Mouse (Mus musculus) thymus, postnatal 4 days (tissue): ENCODE results near the gene Dnah10.

Experiments used
- DNase-seq: peaks from one replicate; pipeline ENCODE4 v3.0.0; 2021

Dnah10 gene

DNA sequence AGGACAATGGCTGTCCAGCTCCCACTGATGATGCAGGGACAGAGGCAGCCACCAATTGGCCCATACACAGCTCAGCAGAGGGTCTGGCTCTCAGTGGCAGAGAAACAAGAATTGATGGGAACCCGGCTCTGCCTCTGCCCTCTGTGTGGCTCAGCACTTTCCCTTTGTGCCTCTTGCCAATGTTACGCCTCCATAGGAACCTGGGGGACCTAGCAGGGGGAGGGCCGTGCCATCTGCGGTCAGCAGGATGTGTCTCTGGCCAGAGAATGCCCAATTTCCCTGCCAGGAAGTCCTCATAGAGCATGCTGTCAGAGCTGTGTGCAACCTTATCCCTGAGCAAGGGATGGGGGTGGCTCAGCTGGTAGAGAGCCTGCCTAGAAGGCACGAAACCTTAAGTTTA, 89.9 kb downstream of the Dnah10 start:
- no peak for DNase-seq

DNA sequence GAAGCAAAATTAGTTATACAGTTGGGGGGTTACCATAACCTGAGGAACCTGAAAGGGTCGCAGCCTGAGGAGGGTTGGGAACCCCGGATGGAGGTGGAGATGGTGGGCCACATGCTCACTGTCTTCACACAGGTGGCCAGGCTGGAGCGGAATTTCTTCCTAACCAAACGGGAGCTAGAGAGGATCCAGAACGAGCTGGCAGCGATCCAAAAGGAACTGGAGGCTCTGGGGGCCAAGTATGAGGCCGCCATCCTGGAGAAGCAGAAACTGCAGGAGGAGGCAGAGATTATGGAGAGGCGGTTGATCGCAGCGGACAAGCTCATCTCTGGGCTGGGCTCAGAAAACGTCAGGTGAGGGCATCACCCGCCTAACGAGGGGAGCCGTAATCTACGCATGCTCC, 92.2 kb downstream of the Dnah10 start:
- DNase-seq = no peak

DNA sequence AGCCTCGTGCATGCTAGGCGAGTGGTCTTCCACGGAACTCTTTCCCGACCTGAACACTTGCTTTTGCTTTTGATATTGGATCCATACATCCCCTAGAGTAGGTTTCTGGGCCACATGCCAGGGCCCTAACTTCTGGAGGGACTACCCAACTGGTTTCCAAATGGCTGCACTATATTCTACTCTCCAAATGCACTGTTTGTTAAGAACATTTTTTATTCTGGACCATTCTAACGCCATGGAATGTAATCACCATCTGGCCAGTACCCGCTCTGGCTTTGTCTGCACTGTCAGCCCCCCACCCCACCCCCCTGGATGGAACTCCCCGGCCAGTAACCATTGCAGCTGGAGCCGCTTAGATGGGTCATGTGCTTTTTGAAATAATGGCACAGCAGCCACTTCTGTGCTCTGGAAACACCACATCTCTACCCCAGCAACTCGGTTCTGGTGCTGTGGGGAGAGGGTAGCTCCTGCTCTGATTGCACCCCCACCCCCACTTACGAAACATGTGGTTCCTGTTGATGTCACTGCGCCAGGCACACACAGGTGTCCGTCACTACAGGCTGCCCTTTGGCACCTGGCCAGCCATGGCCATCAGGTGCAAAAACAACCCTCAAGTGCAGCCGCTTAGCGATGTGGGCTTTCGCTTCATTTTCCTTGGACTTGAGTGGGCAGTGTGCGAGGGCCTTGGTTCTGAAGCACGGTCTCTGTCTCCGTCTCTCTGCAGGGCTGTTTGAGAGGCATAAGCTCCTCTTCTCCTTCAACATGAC, 97.4 kb downstream of the Dnah10 start:
- no peak for DNase-seq

DNA sequence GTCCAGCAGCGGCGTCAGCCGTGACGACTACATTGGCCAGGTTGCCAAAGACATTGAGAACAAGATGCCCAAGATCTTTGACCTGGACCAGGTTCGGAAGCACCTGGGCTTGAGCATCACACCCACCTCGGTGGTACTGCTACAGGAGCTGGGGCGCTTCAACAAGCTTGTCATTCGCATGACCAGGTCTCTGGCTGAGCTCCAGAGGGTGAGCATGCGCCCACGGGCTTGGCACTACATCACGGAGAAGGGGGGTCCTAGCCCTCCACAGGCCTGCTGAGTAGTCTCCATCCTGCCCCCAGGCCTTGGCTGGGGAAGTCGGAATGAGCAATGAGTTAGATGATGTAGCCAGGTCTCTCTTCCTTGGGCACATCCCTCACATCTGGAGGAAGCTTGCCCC, 105.4 kb downstream of the Dnah10 start:
- no peak for DNase-seq

DNA sequence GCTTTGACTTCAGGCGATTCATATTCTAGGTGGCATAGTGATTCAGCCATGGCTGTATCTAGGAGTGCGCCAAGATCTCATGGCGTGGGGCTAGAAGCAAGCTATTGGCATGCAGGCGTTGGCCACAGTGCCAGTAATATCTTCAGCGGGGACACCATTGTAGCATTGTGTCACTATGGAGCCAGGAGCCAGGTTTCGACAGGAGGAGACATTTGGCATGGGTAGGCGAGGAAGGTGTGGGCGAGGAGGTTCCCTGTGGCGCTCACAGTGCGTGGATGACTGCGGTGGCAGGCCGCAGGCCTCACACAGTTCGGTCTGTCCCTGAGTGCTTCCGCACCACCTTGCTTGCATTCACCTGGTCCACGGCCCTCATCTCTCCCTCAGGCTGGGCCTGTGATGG, 110.3 kb downstream of the Dnah10 start:
- DNase-seq = no peak

DNA sequence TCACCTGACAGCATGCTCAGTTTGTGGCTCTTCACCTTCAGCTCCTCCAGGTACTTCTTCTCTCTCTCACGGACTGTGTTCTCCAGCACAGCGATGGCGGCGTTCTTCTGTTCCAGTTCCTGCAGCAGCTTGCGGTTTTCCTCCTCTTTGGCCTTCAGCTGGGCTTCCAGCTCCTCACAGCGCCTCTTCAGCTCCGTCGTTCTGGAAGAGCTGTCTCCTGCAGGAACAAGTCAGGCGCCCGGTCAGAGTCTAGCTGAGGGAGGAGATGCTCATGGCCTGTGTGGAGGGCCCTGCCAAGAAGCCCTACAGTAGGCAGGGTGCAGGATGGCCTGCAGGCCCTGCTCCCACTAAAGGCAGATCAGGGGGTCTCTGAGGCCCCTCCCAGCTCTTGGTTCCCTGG, 111.2 kb downstream of the Dnah10 start:
- no peak for DNase-seq

DNA sequence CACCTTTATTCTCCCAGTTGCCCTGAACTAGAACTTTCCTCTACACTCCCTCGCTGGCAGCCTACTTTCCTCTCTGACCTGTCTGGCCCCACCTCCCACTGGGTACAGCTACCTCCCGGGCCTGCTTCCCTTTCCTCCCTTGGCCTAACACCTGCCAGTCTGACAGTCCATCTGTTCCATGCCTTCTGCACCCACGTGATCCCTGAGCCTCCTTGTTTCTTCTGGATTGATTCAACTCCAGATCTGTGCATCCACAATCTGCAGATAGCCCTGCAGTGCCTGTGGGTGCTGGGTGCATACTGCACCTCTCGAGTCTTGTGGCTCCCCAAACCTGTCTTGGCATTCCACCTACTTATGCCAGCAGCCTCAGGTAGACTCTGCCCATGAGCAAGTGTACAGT, 111.7 kb downstream of the Dnah10 start:
- DNase-seq = no peak

DNA sequence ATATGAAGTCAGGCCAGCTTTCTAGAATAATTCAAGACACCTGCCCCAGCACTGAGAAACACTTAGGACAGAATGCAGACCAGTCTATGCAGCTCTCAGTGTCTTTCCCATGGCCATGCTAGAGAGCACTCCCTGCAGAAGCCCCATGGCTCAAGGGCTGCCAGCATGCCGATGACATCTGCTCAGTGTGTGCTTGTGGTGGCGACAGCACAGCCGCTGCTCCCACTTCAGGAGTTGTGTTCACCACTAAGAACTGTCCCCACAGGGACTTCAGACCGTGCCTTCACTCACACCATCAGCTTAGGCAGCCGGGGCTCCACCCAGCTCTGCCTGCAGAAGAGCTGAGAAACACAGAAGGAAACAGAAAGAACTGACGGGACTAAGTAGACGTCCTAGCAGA, 115.3 kb downstream of the Dnah10 start:
- DNase-seq = no peak

DNA sequence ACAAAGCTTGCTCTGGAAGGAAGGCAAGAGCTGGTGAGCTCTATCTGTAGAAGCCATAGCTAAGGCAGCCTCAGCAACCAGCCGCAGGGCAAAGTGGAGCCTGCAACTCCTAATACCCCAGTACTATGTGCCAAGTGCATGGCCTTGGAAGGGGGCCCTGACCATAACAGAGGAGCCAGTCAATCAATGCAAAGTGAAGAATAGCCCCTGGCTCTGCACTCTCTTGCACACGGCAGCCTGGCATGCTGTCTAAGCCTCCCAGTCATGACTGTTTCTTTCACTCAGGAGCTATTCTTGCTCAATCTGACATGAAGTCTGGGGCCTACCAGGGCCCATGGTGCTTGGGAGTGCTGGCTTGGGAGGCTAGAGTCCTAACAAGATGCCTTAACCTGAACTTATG, 115.8 kb downstream of the Dnah10 start:
- no peak for DNase-seq

DNA sequence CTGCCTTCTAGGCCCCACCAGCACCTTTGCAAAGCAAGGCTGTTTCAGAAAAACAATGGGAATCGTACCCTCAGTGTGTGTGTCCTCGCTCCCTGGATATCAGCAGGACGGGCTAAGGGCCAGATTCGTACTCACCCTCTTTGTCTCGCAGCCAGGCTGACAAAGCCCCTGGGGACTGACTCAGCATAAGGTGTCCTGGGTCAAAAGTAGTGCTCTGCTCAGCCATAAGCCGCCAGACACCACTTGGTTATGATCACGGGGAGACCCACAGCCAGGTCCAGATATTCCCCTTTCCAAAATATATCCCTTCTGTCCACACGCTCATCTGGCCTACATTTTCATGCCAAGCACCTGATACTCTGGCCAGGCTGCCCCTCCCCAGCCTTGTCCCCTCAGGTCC, 118.5 kb downstream of the Dnah10 start:
- no peak for DNase-seq

DNA sequence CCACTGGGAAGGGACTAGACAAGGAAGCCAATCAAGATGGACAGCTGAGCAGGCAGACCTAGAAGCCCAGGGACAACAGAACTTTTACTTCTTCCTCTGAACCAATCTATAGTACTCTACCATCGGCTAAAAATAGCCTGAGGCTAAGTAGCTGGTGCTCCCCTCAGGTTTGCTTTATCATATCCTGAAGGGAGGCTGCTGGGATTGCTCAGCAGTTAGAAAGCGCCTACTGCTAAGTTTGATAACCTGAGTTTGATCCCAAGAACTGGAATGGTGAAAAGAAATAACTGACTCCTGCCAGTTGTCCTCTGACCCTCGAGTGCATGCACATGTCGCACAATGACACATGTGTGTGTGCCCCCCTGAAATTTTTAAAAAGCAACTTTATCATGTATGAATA, 120.0 kb downstream of the Dnah10 start:
- DNase-seq = no peak

DNA sequence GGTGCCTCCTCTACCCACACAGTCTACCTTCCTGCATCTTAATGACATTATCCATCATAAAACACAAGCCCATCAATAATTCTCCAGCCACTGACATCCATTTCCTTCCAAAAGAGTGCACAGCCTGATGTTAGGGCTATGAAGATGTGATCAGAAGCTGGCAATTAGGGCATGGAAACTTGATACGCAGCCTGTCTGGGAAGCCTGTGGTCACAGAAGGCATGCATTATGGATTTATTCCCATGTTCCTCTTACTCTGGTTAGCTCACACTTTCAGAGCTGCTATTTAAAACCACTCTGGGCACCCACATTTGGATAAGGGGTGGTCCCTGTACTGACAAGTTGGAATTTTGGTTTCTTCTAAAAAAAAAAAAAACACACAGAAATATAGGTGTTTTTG, 122.1 kb downstream of the Dnah10 start:
- DNase-seq = no peak

DNA sequence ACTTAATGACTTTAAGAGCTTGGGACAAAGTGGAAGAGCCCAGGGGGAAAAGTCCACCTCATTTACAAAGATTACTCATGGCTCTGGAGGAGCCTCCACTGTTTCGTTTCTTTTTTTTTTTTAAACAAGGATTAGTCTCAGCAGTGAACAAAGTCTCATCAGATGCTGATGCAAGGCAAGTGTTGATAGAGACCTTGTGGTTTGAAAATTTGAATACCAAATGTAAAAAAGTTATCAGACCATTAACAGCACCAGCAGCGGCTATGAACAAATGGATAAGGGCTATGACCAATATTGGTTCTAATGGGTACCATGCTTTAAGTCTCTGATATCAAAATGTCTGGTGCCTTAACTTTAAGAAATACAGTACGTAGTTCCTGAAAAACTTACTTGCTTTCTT, 124.1 kb downstream of the Dnah10 start:
- no peak for DNase-seq

DNA sequence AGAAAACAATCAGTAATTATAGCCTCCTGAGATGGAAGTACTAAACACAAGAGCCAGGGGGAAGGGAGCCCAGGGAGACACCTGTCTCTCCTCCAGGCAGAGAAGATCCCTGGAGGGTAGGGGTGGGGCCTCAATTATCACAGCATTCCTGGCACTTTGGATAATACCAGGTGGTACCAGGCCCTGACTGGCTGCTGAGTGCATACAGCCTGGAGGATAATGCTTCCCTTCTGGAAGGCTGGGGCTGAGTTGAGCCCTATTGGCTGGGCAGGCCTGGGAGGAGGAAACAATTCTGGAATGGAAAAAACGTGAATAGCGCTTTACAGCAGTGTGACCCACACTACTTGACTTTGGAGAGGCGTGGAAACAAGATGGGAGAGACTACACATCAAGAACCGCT, 126.7 kb downstream of the Dnah10 start:
- DNase-seq = no peak

DNA sequence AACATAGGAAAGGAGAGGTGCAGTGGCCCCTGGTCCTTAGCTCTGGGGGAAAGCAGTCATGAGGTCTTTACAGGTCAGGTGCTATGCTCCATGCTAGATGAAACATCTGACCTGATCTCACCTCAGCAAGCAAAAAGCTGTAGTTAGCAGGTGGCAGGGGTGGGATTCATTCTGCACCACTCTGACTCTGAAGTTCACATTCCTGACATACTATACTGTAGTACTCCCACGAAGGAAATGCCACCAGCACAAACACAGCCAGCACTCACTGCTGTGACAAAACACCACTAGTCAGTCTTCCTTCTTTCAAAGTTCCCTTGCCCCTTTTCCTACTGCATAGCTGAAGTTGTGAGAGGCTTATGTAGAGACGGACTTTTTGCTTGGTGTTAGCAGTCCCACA, 127.4 kb downstream of the Dnah10 start:
- no peak for DNase-seq

DNA sequence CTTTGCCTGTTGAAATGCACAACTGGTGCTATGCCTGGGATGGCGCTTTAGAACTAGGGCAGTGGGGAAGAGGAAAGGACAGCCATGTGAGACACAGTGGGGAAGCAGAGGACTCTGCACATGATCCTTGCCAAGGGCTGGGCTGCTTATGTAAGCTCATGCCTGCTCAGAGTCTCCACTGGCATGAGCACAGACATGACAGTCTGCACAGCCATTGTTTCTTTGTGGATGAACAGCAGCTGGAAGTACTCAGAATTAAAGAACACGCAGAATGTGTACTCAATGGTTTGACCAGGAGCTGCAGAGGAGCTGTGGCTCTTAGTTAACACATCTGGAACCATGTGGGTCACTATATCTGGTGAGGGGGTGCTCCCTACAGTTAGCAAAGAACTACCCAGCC, 128.2 kb downstream of the Dnah10 start:
- no peak for DNase-seq

DNA sequence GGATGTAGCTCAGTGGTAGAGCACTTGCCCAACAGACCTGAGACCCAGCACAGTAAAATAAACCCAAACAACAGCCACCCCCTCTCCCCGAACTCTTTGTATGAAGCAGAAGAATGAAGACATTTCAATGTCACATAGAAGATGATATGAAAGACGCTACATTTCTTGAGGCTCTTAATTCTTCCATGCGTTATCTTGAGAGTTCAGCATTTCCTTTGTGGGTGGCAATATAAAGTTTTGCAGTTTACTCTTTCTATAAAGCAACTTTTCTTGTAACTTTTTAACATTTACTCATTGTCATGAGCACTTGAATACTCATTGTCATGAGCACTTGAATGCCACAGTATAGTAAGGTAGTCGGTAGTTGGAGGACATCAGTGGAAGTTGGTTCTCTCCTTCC, 129.3 kb downstream of the Dnah10 start:
- no peak for DNase-seq

DNA sequence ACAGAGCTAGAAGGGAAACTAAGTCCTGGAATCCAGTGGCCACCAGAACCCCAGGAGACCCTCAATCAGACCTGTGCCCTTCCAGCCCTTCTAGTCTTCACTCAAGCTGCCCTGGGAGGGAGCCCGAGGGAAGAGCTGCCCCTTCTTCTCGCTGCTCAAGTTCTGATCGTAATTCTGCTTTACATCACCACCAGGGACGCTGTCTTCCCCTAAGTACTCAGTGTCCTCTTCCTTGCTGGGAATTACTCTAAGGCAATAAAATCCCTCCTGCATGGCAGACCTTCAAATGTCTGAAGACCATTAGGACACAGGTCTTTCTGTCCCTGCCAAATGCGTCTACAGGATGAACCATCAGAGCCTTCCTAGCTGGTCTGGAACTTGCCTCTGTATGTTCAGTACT, 135.1 kb downstream of the Dnah10 start:
- peak; percentile 30 for DNase-seq

DNA sequence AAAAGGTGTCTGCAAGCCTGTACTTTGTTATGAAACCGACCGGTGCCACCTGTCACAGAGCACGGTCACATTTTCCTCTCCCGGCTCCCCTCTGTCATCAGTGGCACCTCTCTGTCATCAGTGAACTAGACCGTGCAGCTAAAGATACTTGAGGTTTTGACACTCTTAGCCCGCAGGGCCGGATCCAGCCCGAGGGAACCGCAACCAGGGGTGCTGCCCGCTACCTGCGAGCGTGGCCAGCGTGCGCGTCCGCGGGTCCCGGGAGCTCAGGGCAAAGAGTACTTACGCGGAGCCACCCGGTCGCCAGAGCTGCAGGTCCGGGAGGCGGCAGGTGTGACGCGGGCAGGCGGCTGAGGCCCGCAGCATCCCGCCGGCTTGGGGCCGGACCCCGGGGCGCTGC, 136.6 kb downstream of the Dnah10 start:
- DNase-seq = no peak

DNA sequence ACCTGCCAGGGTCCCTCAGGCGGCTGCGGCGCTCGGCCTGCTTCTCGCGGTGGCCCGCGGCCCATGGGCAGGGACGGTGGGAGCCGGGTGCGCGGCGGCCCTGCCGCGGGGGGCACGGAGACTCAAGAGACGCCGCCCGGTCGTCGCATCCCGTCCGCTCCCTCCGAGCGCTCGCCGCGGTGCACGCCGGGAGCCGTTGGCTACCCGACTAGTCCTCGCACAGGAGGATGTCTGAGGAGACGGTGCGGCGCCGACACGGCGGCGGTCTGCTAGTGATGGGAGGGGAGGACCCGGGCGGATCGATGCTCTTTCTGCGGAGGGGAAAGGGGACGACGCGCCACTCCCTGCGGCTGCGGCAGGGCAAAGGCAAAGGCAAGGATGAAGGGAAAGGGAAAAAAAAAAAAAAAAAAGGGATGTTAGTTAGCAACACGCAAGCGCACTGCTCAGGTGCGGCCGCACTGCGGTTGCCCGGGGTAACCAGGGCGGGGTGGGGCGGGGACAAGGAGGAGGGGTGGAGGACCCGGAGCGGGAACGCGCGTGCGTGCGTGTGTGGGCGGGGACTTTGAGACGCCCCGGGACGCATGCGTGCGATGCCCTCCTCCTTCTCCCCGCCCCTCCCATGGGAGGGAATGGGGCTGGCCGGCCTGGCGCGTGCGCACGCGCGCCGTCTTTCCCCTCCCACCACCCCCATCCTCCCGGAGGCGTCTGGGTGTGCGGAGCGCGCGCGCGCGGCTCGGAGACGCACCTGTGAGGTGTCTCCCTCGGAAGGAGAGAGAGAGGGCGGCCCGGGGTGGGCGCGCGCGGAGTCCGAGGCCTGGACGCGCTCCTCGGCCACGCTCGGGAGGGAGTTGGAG, 137.4 kb downstream of the Dnah10 start, which contains the start of the genes Ccdc92 and Zfp664:
TSS of gene Ccdc92 (minus strand) at position 412 of the 854 bp plus-strand sequence.
TSS of gene Zfp664 (plus strand) at position 679 of the 854 bp plus-strand sequence.
- DNase-seq = peak; percentile 99

DNA sequence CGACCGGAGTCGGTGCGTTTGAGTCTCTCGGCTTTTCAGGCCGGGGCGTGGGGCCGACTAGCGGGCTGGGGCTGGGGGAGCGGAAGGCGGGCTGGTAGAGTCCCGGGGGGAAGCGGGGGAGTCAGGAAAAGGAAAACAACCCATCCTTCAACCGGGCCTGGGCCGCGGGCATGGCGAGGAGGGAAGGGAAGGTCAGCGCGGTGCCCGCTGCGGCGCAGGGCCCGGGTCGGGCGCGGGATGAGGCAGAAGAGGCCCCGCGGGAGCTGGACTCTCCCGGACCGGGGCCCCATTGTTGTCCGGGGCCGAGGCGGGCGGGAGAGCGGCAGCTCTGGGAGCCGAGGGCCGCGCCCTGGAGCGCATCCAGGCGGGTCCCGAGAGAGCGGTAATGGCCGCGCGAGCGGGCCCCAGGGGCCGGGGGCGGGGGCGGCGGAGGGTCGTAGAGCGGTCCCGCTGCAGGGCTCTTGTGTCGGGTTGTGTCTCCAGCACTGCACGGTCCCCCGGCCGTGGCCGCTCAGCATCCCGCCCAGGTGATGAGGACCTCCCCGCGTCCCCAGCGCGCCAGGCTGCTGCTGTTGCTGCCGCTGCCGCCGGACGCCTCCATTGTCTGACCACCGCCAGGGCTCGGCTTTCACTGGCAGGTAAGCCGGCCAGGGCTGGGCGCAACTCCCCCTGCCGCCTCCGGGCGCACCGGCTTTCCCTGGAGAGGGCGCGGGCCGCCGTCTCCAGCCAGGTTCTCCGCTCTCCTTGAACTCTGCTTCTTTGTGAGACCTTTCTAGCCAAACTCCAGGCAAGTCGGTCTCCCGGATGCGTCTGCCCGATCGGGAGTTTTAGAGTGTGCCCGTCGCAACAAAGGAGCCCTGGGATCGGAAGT, 138.2 kb downstream of the Dnah10 start:
- peak; percentile 61 for DNase-seq

DNA sequence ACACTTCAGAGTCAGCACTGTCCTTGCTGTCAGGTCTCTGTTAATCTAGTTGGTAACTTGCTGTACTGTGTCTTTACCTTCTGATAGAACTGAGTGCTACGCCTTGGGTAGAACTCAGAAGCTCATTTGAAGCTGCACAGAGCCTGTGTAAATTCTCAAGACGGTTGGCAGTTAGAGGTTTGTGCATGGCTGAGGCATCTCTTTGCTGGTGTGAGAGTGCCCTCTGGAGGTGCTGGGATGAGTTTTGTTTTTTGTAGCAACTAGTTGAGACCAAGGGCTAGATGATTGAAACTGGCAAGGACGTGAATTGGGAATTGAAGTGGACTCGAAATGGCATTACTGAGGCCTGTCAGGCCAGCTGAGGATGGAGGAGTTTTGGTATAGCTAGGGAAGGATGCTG, 144.1 kb downstream of the Dnah10 start:
- DNase-seq = peak; percentile 81

DNA sequence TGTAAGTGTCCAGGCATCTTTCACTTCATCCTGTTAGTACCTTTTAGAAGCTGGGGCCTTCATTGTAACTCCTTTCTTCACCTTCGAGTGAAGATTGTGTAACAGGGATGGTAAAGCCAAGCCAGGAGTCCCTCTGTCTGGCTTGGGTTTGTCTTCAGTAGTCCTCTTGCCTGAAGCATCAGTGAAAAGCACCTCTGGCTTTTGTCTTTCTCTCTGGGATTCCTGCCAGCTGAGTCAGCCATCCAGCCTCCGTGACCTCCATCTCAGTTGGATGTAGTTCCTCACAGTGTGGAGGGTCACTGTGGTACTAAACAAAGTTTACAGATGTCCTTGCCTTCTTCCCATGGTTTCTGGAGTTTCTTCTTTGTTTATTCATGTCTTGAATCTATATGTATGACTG, 147.1 kb downstream of the Dnah10 start:
- DNase-seq = no peak
